Mouse (Mus musculus) midbrain, embryonic 13.5 days (tissue): ENCODE data around the gene Psma3. TPM values are rescaled to one million over a fixed set of nuclear protein-coding genes. Genes with fewer than 3 reads are reported as not detected.

Experiments used
- ATAC-seq: fragments of 200-750 bp; cut with Nextera tagmentation; 2 replicates; pipeline ENCODE4 v1.8.0; 2017; ENCODE audit warnings: mild to moderate bottlenecking, moderate TSS enrichment, moderate library complexity
- H3K27ac ChIP-seq: fragments of 300-500 bp; sonication (generic); 2 replicates; pipeline ENCODE4 v1.5.1; 2015; ENCODE audit warnings: inconsistent platforms, mild to moderate bottlenecking, moderate library complexity
- H3K27me3 ChIP-seq: fragments of 300-500 bp; sonication (generic); 2 replicates; pipeline ENCODE4 v1.6.1; 2015; ENCODE audit warnings: mild to moderate bottlenecking, inconsistent platforms
- H3K36me3 ChIP-seq: fragments of 300-500 bp; sonication (generic); 2 replicates; pipeline ENCODE4 v1.6.1; 2015; ENCODE audit warnings: mild to moderate bottlenecking, inconsistent platforms
- H3K4me1 ChIP-seq: fragments of 300-500 bp; sonication (generic); replicated peaks from 2 replicates; pipeline ENCODE4 v1.6.1; 2015; ENCODE audit warnings: inconsistent platforms
- H3K4me2 ChIP-seq: fragments of 300-500 bp; sonication (generic); replicated peaks from 2 replicates; pipeline ENCODE4 v1.6.1; 2015; ENCODE audit warnings: moderate library complexity, mild to moderate bottlenecking, inconsistent platforms
- H3K4me3 ChIP-seq: fragments of 300-500 bp; sonication (generic); replicated peaks from 2 replicates; pipeline ENCODE4 v1.5.1; 2015; ENCODE audit warnings: mild to moderate bottlenecking, inconsistent platforms
- H3K9ac ChIP-seq: fragments of 300-500 bp; sonication (generic); replicated peaks from 2 replicates; pipeline ENCODE4 v1.6.1; 2015; ENCODE audit warnings: mild to moderate bottlenecking, inconsistent platforms
- H3K9me3 ChIP-seq: fragments of 300-500 bp; sonication (generic); 2 replicates; pipeline ENCODE4 v1.6.1; 2016; ENCODE audit warnings: mild to moderate bottlenecking, inconsistent platforms
- WGBS: fragments of 180-500 bp; shearing (Covaris S2); methylation state at CpG from one replicate; pipeline ENCODE4 v1.1.7; 2015; 5-methylcytosine and 5-hydroxymethylcytosine counted together
- polyA plus RNA-seq: library from polyadenylated mRNA; unstranded; fragments of >200 nt; fragmentation: Nextera tagmentation; extraction: Ambion mirVana; gene quantifications from 2 replicates; pipeline ENCODE4 v1.2.1, GENCODE M21; 2015

Psma3 gene
- polyA plus RNA-seq: 617 and 632 TPM in 2 replicates

- under 1% methylated on average over 71 of the region's 71 CpGs for WGBS
- Histone ChIP-seq H3K9me3 (no peaks in the 10 kb centered on the region), H3K4me1 (peaks cover 14% of the 10 kb centered on the region)
Observed at GRCm38 (mm10) chr12:70974441-70975266, at the start of gene Psma3. Psma3 (plus strand) TSS chr12:70974621.

GRCm38 (mm10) chr12:70929781-70930180 lies 44.6 kb upstream of the Psma3 start:
- no peaks in the 10 kb centered on the region for H3K9me3 ChIP-seq
- WGBS: 94% methylated on average over 4 of the region's 4 CpGs
- no peak overlapping the region for H3K27ac ChIP-seq
- ATAC-seq: no peak
- H3K27me3 ChIP-seq: no peaks in the 10 kb centered on the region
- H3K4me2 ChIP-seq: no peak overlapping the region
- no peak overlapping the region for H3K4me3 ChIP-seq
- no peak overlapping the region for H3K9ac ChIP-seq
- H3K4me1 ChIP-seq: no peaks in the 10 kb centered on the region
- no peaks in the 10 kb centered on the region for H3K36me3 ChIP-seq

More at GRCm38 (mm10) chr12:70974441-70975266, at the start of gene Psma3:
- peak; percentile 100 for ATAC-seq
- Histone ChIP-seq H3K27me3 (no peaks in the 10 kb centered on the region), H3K27ac (peak within 1 kb of the TSS; percentile 94), H3K36me3 (peaks cover 13% of the 10 kb centered on the region), H3K4me3 (peak within 1 kb of the TSS; percentile 99), H3K9ac (peak within 1 kb of the TSS; percentile 99), H3K4me2 (peak within 1 kb of the TSS; percentile 82)

GRCm38 (mm10) chr12:70937150-70937549 lies 37.3 kb upstream of the Psma3 start:
- peak overlapping the region; percentile 87 for H3K27ac ChIP-seq
- ATAC-seq: peak; percentile 52
- WGBS: 18% methylated on average over 12 of the region's 12 CpGs
- peak overlapping the region; percentile 92 for H3K4me3 ChIP-seq
- no peaks in the 10 kb centered on the region for H3K9me3 ChIP-seq
- peaks cover 13% of the 10 kb centered on the region for H3K4me1 ChIP-seq
- peaks cover 7% of the 10 kb centered on the region for H3K36me3 ChIP-seq
- H3K27me3 ChIP-seq: no peaks in the 10 kb centered on the region
- H3K4me2 ChIP-seq: peak overlapping the region; percentile 78
- H3K9ac ChIP-seq: peak overlapping the region; percentile 95

GRCm38 (mm10) chr12:70937571-70938384 lies 36.6 kb upstream of the Psma3 start, which contains the start of gene Actr10:
Actr10 (plus strand) TSS chr12:70937857.
- Histone ChIP-seq H3K9me3 (no peaks in the 10 kb centered on the region), H3K27ac (peak within 1 kb of the TSS; percentile 87), H3K9ac (peak within 1 kb of the TSS; percentile 95), H3K36me3 (peaks cover 13% of the 10 kb centered on the region), H3K4me2 (peak within 1 kb of the TSS; percentile 78), H3K27me3 (no peaks in the 10 kb centered on the region), H3K4me3 (peak within 1 kb of the TSS; percentile 92), H3K4me1 (peaks cover 13% of the 10 kb centered on the region)
- peak; percentile 97 for ATAC-seq
- WGBS: under 1% methylated on average over 57 of the region's 59 CpGs

GRCm38 (mm10) chr12:70940806-70941205 lies 33.6 kb upstream of the Psma3 start:
- H3K9me3 ChIP-seq: no peaks in the 10 kb centered on the region
- no peaks in the 10 kb centered on the region for H3K27me3 ChIP-seq
- peaks cover 13% of the 10 kb centered on the region for H3K4me1 ChIP-seq
- 97% methylated on average over 7 of the region's 7 CpGs for WGBS
- no peak overlapping the region for H3K27ac ChIP-seq
- ATAC-seq: no peak
- H3K9ac ChIP-seq: no peak overlapping the region
- no peak overlapping the region for H3K4me3 ChIP-seq
- H3K4me2 ChIP-seq: no peak overlapping the region
- H3K36me3 ChIP-seq: peaks cover 30% of the 10 kb centered on the region

- Histone ChIP-seq H3K4me2 (no peak overlapping the region), H3K36me3 (peaks cover 55% of the 10 kb centered on the region), H3K4me3 (no peak overlapping the region), H3K9ac (no peak overlapping the region), H3K27me3 (no peaks in the 10 kb centered on the region), H3K9me3 (no peaks in the 10 kb centered on the region), H3K4me1 (peaks cover 6% of the 10 kb centered on the region; the same call in 1 of the 2 replicates), H3K27ac (no peak overlapping the region)
- 97% methylated on average over 5 of the region's 5 CpGs for WGBS
- no peak for ATAC-seq
Observed at GRCm38 (mm10) chr12:70944181-70944580, 30.2 kb upstream of the Psma3 start.

GRCm38 (mm10) chr12:70946585-70947256 lies 27.7 kb upstream of the Psma3 start:
- no peak overlapping the region for H3K27ac ChIP-seq

GRCm38 (mm10) chr12:70958640-70959039 lies 15.8 kb upstream of the Psma3 start:
- H3K4me1 ChIP-seq: no peaks in the 10 kb centered on the region
- no peaks in the 10 kb centered on the region for H3K27me3 ChIP-seq
- WGBS: 91% methylated on average over 4 of the region's 4 CpGs
- H3K9me3 ChIP-seq: no peaks in the 10 kb centered on the region
- ATAC-seq: no peak
- peaks cover 84% of the 10 kb centered on the region for H3K36me3 ChIP-seq
- H3K27ac ChIP-seq: no peak overlapping the region
- H3K4me3 ChIP-seq: no peak overlapping the region
- no peak overlapping the region for H3K9ac ChIP-seq
- no peak overlapping the region for H3K4me2 ChIP-seq

More at GRCm38 (mm10) chr12:70946585-70947256, 27.7 kb upstream of the Psma3 start:
- H3K4me3 ChIP-seq: no peak overlapping the region
- H3K9me3 ChIP-seq: no peaks in the 10 kb centered on the region
- no peak for ATAC-seq
- 94% methylated on average over 10 of the region's 10 CpGs for WGBS
- H3K36me3 ChIP-seq: peaks cover 62% of the 10 kb centered on the region
- no peak overlapping the region for H3K4me2 ChIP-seq
- no peaks in the 10 kb centered on the region for H3K27me3 ChIP-seq
- no peak overlapping the region for H3K9ac ChIP-seq
- H3K4me1 ChIP-seq: no peaks in the 10 kb centered on the region

- Histone ChIP-seq H3K4me2 (peak overlapping the region; percentile 63), H3K4me1 (peaks cover 7% of the 10 kb centered on the region), H3K4me3 (peak overlapping the region; percentile 62), H3K9me3 (no peaks in the 10 kb centered on the region), H3K36me3 (peaks cover 17% of the 10 kb centered on the region), H3K27me3 (no peaks in the 10 kb centered on the region), H3K9ac (peak overlapping the region; percentile 79; the same call in 1 of the 2 replicates), H3K27ac (peak overlapping the region; percentile 90)
- WGBS: 52% methylated on average over 8 of the region's 8 CpGs
- ATAC-seq: no peak
Observed at GRCm38 (mm10) chr12:70967581-70967980, 6.8 kb upstream of the Psma3 start.

- under 1% methylated on average over 35 of the region's 35 CpGs for WGBS
- ATAC-seq: peak; percentile 87
- H3K27ac ChIP-seq: peak overlapping the region; percentile 90
- peak overlapping the region; percentile 62 for H3K4me3 ChIP-seq
- no peaks in the 10 kb centered on the region for H3K9me3 ChIP-seq
- H3K9ac ChIP-seq: peak overlapping the region; percentile 79
- no peaks in the 10 kb centered on the region for H3K27me3 ChIP-seq
- peak overlapping the region; percentile 63 for H3K4me2 ChIP-seq
- H3K36me3 ChIP-seq: peaks cover 12% of the 10 kb centered on the region
- H3K4me1 ChIP-seq: peaks cover 7% of the 10 kb centered on the region
Observed at GRCm38 (mm10) chr12:70968141-70968790, 6.2 kb upstream of the Psma3 start.

GRCm38 (mm10) chr12:70968791-70969307 lies 5.6 kb upstream of the Psma3 start:
- Histone ChIP-seq H3K4me3 (peak overlapping the region; percentile 62), H3K4me1 (peaks cover 7% of the 10 kb centered on the region), H3K4me2 (peak overlapping the region; percentile 63), H3K9me3 (no peaks in the 10 kb centered on the region), H3K27ac (peak overlapping the region; percentile 90), H3K36me3 (peaks cover 6% of the 10 kb centered on the region), H3K27me3 (no peaks in the 10 kb centered on the region), H3K9ac (peak overlapping the region; percentile 79)
- peak; percentile 43; the same call in 1 of the 2 replicates for ATAC-seq
- WGBS: 1% methylated on average over 15 of the region's 15 CpGs
